Mouse (Mus musculus) stomach, embryonic 14.5 days (tissue): ENCODE measurements around the gene Erbin. TPM values are rescaled to one million over a fixed set of nuclear protein-coding genes. Genes with fewer than 3 reads are reported as not detected.

Experiments
- ATAC-seq: fragments of 200-750 bp; cut with Nextera tagmentation; 2 replicates; pipeline ENCODE4 v1.8.0; 2017; ENCODE audit warnings: low read depth, moderate TSS enrichment; ENCODE audit not compliant: insufficient number of reproducible peaks, insufficient read depth, low FRiP score
- H3K27ac ChIP-seq: fragments of 300-500 bp; sonication (generic); 2 replicates; pipeline ENCODE4 v1.5.1; 2014; ENCODE audit warnings: mild to moderate bottlenecking, low read length, moderate library complexity, mixed read lengths
- H3K27me3 ChIP-seq: fragments of 300-500 bp; sonication (generic); 2 replicates; pipeline ENCODE4 v1.6.1; 2014; ENCODE audit warnings: low read length, control low read depth, mixed read lengths; ENCODE audit not compliant: control insufficient read depth, insufficient read depth
- H3K36me3 ChIP-seq: fragments of 300-500 bp; sonication (generic); 2 replicates; pipeline ENCODE4 v1.6.1; 2014; ENCODE audit warnings: mild to moderate bottlenecking, control low read depth, low read length, moderate library complexity, mixed read lengths; ENCODE audit not compliant: control insufficient read depth, insufficient read depth
- H3K4me1 ChIP-seq: fragments of 300-500 bp; sonication (generic); 2 replicates; pipeline ENCODE4 v1.6.1; 2014; ENCODE audit warnings: low read length, control low read depth, mixed read lengths; ENCODE audit not compliant: control insufficient read depth, insufficient read depth
- H3K4me2 ChIP-seq: fragments of 300-500 bp; sonication (generic); replicated peaks from 2 replicates; pipeline ENCODE4 v1.6.1; 2014; ENCODE audit warnings: low read depth, low read length, control low read depth
- H3K4me3 ChIP-seq: fragments of 300-500 bp; sonication (generic); 2 replicates; pipeline ENCODE4 v1.5.1; 2014; ENCODE audit warnings: low read depth, low read length, control low read depth
- H3K9ac ChIP-seq: fragments of 300-500 bp; sonication (generic); replicated peaks from 2 replicates; pipeline ENCODE4 v1.6.1; 2014; ENCODE audit warnings: low read depth, mild to moderate bottlenecking, control low read depth, low read length, moderate library complexity, mixed read lengths
- H3K9me3 ChIP-seq: fragments of 300-500 bp; sonication (generic); 2 replicates; pipeline ENCODE4 v1.6.1; 2016; ENCODE audit warnings: low read depth, low read length, control low read depth; ENCODE audit not compliant: control insufficient read depth
- WGBS: fragments of 180-500 bp; shearing (Covaris S2); extraction: QIAGEN DNeasy Blood & Tissue Kit; methylation state at CpG from one replicate; pipeline ENCODE4 v1.1.7; 2014; 5-methylcytosine and 5-hydroxymethylcytosine counted together
- polyA plus RNA-seq: library from polyadenylated mRNA; unstranded; fragments of >200 nt; fragmentation: Nextera tagmentation; extraction: Ambion mirVana; gene quantifications from 2 replicates; pipeline ENCODE4 v1.2.1, GENCODE M21; 2014

Gene Erbin
- polyA plus RNA-seq, 1 experiment from 2014 or later = 39.8 TPM

GRCm38 (mm10) chr13:103868875-103869274, 51.4 kb downstream of the Erbin start:
- no peak overlapping the region for H3K4me2 ChIP-seq
- H3K27me3 ChIP-seq = no peaks in the 10 kb centered on the region
- no peak overlapping the region for H3K4me3 ChIP-seq
- no peaks in the 10 kb centered on the region for H3K9me3 ChIP-seq
- H3K4me1 ChIP-seq = no peaks in the 10 kb centered on the region
- H3K27ac ChIP-seq = no peak overlapping the region
- no peak for ATAC-seq
- WGBS = 69% methylated on average over 1 of the region's 1 CpGs
- peaks cover 23% of the 10 kb centered on the region for H3K36me3 ChIP-seq
- no peak overlapping the region for H3K9ac ChIP-seq

- H3K4me1 ChIP-seq = no peaks in the 10 kb centered on the region
- H3K9me3 ChIP-seq = no peaks in the 10 kb centered on the region
- H3K27me3 ChIP-seq = no peaks in the 10 kb centered on the region
- H3K36me3 ChIP-seq = peaks cover 35% of the 10 kb centered on the region
- no peak overlapping the region for H3K4me2 ChIP-seq
- H3K4me3 ChIP-seq = no peak overlapping the region
- no peak overlapping the region for H3K27ac ChIP-seq
- 73% methylated on average over 4 of the region's 4 CpGs for WGBS
- no peak for ATAC-seq
- no peak overlapping the region for H3K9ac ChIP-seq
Observed at GRCm38 (mm10) chr13:103862041-103862440, 58.3 kb downstream of the Erbin start.

GRCm38 (mm10) chr13:103859041-103859440, 61.3 kb downstream of the Erbin start:
- Histone ChIP-seq H3K27ac (no peak overlapping the region), H3K27me3 (no peaks in the 10 kb centered on the region), H3K4me3 (no peak overlapping the region), H3K4me2 (no peak overlapping the region), H3K9me3 (no peaks in the 10 kb centered on the region), H3K4me1 (no peaks in the 10 kb centered on the region), H3K36me3 (peaks cover 37% of the 10 kb centered on the region), H3K9ac (no peak overlapping the region)
- 84% methylated on average over 2 of the region's 2 CpGs for WGBS
- ATAC-seq = no peak

GRCm38 (mm10) chr13:103847614-103848013, 72.7 kb downstream of the Erbin start:
- WGBS = 90% methylated on average over 2 of the region's 2 CpGs
- no peak for ATAC-seq
- Histone ChIP-seq H3K27ac (no peak overlapping the region), H3K9ac (no peak overlapping the region), H3K36me3 (peaks cover 27% of the 10 kb centered on the region), H3K4me2 (no peak overlapping the region), H3K27me3 (no peaks in the 10 kb centered on the region), H3K9me3 (no peaks in the 10 kb centered on the region), H3K4me3 (no peak overlapping the region), H3K4me1 (no peaks in the 10 kb centered on the region)

- H3K9me3 ChIP-seq = no peaks in the 10 kb centered on the region
- H3K4me2 ChIP-seq = no peak overlapping the region
- peaks cover 56% of the 10 kb centered on the region for H3K36me3 ChIP-seq
- no peaks in the 10 kb centered on the region for H3K4me1 ChIP-seq
- 93% methylated on average over 5 of the region's 5 CpGs for WGBS
- no peaks in the 10 kb centered on the region for H3K27me3 ChIP-seq
- H3K27ac ChIP-seq = no peak overlapping the region
- ATAC-seq = no peak
- H3K4me3 ChIP-seq = no peak overlapping the region
- no peak overlapping the region for H3K9ac ChIP-seq
Observed at GRCm38 (mm10) chr13:103841287-103842201, 78.8 kb downstream of the Erbin start.

- H3K27ac ChIP-seq = no peak overlapping the region
- H3K4me2 ChIP-seq = no peak overlapping the region
- H3K9me3 ChIP-seq = no peaks in the 10 kb centered on the region
- no peak for ATAC-seq
- WGBS = 87% methylated on average over 2 of the region's 2 CpGs
- H3K27me3 ChIP-seq = no peaks in the 10 kb centered on the region
- no peaks in the 10 kb centered on the region for H3K4me1 ChIP-seq
- H3K36me3 ChIP-seq = peaks cover 53% of the 10 kb centered on the region
- H3K4me3 ChIP-seq = no peak overlapping the region
- H3K9ac ChIP-seq = no peak overlapping the region
Observed at GRCm38 (mm10) chr13:103838619-103839018, 81.7 kb downstream of the Erbin start.

- no peaks in the 10 kb centered on the region for H3K4me1 ChIP-seq
- peaks cover 36% of the 10 kb centered on the region; the same call in 1 of the 2 replicates for H3K36me3 ChIP-seq
- no peak overlapping the region for H3K4me2 ChIP-seq
- H3K9me3 ChIP-seq = no peaks in the 10 kb centered on the region
- no peaks in the 10 kb centered on the region for H3K27me3 ChIP-seq
- H3K4me3 ChIP-seq = no peak overlapping the region
- ATAC-seq = no peak
- no peak overlapping the region for H3K27ac ChIP-seq
- 59% methylated on average over 2 of the region's 2 CpGs for WGBS
- H3K9ac ChIP-seq = no peak overlapping the region
Observed at GRCm38 (mm10) chr13:103829623-103830135, 90.6 kb downstream of the Erbin start.

GRCm38 (mm10) chr13:103822270-103822669, 98.0 kb downstream of the Erbin start:
- no peak overlapping the region for H3K4me2 ChIP-seq
- peaks cover 30% of the 10 kb centered on the region for H3K36me3 ChIP-seq
- no peaks in the 10 kb centered on the region for H3K27me3 ChIP-seq
- no peaks in the 10 kb centered on the region for H3K9me3 ChIP-seq
- no peaks in the 10 kb centered on the region for H3K4me1 ChIP-seq
- no peak overlapping the region for H3K4me3 ChIP-seq
- H3K27ac ChIP-seq = no peak overlapping the region
- 87% methylated on average over 1 of the region's 1 CpGs for WGBS
- no peak overlapping the region for H3K9ac ChIP-seq
- ATAC-seq = no peak
